Mouse (Mus musculus) R1 (cell line): ENCODE measurements around the gene E2f8.

ENCODE experiments used
- DNase-seq: peaks from one replicate; pipeline ENCODE4 v3.0.0-alpha.2; 2018; ENCODE audit warnings: low read depth, low spot score

The E2f8 gene

DNA sequence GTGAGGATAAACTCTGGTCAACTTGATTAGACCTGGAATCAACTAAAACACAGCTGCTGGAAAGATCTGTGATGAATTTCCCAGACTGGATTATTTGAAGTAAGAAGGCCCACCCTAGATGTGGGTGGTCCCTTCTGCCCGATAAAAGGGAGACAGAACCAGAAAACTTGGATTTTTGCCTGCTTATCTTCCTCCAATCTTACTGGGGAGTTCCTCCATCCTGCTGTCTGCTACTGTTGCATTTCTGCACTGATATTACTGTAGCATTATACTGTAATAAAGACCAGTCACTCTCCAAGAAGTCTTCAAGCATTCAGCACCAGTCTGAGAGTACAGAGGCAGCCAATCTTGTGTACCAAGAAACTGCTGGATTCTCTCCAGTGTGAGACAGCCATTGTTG lies 23.1 kb downstream of the E2f8 start:
- DNase-seq = no peak

DNA sequence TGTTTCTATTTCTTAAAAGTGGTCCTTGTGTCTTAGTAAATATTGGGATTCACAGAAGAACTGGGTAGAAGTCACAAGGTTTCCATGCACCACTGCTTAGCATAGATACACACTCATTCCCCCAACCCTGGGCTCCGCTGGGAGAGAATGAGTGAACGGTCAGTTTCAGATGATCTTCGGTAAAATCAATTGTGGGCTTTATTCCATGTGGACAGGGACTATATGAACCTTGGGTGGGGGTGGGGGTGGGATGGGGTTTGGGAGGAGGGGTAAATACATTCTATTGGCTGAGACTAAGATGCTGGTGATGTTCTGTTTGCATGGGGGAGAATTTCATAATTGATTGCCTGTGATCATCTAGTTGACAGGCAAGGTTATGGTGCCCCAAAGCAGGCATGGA lies 25.9 kb downstream of the E2f8 start:
- no peak for DNase-seq

DNA sequence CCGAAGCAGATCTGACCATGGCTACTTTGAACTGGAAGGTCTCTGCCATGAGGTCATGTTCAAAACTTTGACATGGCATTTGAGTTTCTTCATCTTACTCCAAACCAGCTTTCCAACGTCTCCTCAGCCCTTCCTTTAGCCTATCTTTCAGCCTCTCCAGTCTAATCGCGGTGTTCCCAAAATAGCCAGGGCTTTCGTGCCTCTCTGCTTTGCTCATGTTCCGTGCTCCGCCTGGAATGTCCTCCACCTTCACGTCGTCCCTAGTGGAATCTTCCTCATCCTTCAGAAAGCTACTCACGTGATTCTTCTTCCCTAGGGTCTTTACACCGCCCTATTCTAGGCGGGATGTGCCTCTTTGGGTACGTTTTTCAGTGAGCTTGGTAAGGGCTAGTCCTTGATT lies 27.9 kb downstream of the E2f8 start:
- no peak for DNase-seq

DNA sequence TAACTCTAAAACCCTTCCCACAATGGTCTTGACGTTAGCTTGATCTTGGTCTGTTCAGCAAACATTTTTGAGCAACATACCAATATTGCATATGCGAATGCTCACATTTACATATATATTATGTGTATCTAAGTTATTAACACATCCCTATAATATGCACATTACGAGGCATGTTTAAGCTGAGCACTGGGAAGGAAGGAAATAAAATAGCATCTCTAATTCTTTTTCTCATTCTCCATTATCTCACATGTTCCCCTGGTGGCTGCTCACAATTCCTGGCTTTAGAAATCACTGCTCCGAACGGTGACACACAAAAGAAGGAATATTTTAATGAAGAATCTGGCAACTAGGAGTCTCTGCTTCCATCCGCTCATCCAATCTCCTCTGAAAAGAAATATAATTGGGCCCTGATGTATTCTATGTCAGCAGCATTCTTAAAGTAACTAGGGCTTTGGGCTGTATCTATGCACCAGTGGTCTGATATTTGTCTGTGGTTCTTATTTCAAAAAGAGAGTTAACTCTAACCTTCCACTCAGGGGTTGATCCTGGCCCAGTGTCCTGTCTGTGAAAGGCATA lies 29.8 kb downstream of the E2f8 start:
- no peak for DNase-seq

DNA sequence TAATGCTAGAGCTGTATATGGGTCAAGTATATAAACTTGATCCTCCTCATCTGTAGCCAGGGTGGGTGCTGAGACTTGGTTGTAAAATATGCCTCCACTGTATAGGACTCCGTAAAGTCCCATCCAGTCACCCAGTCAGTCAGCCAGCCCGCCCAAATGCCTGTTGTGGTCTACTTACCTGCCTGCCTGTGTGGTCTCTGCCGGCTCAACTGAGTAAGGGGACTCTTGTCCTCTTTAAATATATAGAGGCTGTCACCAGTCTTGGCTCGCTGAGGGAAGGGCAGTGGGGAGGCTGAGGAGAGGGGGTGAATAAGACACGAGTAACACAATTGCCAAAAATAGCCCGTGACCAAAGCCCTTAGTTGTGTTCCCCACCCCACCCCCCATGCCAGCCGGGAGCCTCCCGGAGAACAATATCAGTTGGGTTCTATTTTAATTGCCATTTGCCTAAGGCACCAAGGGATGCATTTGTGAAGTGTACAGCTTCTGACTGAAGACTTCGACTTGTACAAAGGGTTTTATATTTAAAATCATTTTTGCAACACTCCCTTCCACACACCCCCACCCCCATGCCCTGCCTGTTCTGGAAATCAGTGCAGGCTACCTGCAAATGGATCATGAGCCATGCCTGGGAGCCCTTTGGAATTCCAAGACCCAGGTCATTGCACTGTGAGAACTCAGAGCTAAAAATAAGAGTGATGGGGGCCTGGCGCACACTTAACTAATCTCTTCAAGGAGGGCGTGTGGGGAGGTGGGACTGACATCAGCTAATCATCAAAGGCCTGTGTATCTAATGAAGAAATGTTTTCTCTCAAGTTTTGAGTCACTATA lies 33.4 kb downstream of the E2f8 start, which contains the start of gene Csrp3:
Gene Csrp3 (minus strand): TSS at position 214 of the 831 bp plus-strand sequence.
- no peak for DNase-seq

DNA sequence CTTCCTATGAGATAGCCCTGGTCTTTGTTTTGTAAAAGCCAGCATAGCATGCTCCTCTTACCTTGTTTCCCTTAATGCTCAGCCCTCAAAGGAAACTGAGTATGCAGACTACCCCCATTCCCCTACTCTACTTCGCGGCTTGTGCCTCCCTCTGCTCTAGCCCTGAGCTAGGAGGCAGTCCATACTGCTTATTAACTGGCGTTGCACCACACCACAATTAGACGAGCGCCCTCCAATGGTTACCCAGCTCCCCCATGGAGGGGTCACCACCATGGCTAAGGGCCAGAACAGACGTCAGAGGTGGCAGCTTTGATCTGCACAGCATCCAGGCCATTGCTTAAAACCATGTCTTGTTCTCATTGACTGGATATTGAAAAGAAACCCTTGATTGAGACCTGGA lies 34.6 kb downstream of the E2f8 start:
- no peak for DNase-seq

DNA sequence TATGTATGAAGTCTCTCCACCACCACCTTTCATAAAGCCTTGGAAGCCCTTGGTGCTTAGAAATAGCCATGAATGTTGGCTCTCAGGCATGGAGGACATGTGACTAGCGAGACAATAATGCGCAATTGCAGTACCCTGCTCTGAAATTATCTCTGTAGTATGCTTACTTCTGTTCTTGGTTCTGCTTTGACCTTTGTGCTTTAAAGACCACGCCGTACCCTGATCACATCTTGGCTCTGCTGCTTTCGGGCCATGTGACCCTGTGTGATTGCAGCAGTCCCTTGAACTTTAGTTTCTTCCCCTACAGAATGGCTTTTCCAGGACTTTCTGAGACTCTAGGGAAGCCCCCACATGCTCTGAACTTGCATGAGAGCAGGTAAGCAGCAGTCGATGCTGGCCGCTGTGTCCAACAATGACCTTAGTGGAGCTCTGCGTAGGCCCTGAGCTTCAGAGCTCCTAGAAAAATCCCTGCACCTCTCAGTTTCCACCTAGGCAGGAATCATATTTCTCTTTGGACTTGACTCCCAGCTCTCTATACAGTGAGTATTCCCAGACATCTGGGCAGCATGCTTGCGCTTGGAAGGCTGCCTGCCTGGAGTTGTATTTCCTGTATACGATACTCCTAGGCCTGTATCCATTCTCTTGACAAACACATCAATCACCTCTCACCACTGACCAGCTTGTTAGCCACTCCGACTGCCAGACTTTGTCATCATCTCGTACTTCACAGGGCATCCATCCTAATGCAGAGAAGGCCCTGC lies 36.0 kb downstream of the E2f8 start:
- DNase-seq = no peak

DNA sequence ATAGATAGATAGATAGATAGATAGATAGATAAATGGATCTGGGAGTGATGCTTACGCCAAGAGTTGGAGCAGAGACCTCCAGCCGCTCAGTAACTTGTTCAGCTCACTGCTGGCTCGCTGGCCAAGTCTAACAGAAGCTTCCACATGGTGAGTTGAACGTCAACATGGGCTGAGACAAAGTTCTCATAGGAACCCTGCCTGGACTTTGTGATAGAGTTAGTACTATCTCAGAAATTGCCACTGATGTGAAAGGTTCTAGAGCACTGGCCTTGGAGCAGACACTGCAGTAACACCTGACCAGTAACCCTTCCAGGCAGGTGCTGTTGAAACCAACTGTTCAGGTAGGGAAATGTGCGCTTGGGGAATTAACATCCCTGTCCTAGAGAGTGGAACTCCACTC lies 37.9 kb downstream of the E2f8 start:
- no peak for DNase-seq

DNA sequence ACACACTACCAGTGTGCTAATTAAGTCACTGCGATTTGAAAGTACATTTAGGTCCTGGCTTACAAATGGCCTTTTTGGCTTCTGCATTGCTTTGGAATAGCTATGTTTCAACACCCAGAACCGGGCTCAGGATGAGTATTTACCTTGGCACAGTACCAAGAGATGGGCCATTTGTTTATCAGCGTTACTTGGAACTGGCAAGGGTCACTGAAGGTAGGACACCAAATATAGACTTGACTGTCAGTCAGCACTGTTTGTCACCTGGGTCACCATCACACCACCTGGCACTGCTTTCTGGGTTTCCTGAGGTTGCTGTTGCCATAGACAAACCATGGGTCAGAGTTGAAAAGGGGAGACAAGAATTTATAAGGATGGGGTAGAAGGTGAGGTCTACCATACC lies 39.0 kb downstream of the E2f8 start:
- DNase-seq = no peak

DNA sequence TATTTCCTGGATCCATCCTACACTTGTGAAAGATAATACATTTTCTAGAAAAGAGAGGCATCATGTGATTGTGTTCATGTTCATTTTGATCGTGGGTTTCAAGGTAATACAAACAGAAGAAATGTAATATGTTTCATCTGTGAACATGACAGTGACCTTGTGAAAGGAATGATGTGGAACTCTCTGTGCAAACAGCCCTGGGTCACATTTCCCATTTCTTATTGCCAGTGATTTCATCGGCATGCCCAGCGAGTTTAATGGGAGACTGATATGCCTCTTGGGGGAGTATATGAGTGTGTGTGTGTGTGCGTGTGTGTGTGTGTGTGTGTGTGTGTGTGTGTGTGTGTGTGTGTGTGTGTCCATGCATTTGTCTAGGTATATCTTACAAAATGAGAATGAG lies 39.9 kb downstream of the E2f8 start:
- no peak for DNase-seq

DNA sequence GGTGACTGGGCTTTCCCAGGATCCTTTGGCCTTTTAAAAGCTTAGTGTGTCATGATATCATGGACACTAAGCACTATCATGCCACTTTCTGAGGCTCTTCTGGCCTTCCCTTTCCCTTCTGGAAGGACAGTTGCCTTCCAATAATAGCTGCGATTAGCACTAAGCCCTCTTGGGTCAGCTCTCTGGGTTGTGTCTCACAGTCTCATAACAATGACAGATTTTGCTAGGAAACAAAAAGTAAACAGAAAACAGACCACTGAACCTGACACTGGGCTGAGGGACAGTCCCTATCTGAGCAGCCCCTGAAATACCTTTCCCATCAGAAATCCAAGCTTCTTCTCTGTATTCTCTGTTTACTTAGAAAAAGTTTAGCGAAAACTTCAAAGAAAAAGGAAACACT lies 40.9 kb downstream of the E2f8 start:
- no peak for DNase-seq

DNA sequence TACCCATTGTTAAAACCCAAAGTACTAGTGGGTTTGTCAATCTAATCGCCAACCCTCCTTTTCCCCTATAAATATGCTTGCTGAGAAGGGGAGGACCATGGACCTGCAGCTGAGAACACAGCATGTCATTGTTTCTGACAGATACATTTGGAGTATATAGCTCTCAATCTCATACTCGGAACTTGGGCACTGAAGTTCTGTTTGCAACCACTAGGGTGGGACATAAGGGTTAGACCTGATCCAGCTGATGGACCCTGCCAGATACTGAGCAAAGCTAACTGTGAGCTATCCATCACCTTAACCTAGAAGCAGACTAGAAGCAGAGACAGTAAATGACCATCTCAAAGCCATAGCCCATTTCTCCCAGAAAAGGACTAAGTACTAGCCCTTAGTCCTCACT lies 43.0 kb downstream of the E2f8 start:
- DNase-seq = peak; percentile 17

DNA sequence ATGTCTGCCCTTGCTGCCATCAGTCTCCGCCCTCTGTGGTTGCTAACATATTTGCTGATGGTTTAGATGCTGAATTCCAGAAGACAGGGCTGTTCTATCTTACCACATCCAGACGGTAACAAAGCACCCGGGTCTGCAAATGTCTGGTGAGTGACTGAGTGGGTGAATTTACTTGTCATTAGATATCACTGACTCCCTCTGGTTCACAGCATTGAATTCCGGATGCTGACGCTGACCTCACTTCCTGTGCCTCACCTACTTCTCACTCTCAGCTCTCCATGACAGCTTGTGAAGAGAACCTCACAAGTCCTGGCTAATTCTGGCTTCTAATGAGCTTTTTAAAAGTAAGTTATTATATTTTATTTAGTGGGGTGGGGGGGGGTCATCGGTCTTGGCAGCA lies 44.4 kb downstream of the E2f8 start:
- DNase-seq = no peak

DNA sequence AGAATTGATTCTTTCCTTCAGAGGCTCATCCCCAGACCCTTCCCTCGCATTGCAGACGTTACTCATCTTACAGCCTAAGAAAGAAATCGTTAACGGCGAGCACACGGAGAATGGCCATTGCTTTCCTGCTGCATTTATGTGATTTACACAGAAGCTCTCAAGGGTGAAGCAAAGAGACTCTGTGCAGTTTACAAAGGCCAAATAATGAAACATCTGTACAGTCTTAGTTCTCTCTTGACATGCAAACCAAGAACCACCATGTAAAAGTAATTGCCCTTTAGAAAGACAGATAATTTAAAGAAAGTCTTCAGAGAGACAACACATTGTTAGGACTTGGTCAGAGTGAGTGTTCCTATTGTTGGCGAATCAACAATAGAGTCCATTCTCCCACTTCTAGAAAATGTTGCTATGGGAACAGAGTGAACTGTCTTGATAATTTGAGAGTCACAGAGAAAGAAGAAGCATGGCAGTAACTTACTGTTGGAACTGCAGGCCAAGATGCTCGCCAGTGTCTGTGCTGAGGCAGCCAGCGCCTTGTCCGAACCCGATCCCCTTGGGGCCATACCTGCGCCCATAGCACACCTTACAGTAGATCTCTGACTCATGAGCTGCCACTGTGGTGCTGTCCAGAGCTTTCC lies 46.3 kb downstream of the E2f8 start:
- peak; percentile 62 for DNase-seq

DNA sequence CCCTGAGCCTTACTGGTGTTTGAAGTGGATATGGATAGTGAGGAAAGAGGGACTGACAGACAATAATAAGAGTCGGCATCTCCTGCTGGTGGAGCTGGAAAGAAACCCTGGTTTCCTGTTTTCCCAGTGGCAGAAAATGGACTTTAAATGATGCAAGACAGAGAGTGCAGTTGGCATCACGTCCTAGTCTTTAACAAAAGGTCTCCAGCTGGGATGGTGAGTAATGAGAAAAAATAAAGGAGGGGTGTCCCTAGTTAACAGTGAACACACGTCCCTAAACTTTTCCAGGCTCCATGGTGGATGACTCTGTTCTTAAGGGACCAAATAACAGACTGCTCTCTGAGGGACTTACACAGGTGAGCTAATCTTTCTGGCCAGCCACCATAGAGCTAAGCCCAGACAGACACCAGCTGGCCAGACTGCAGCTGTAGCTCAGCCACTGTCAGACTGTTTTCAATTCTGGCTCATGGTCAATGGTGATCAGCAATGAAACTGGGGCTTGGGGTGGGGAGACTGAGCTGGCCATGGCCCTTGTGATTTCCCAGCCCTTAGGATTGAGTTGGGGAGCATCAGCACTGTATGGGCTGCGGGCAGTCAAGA lies 46.9 kb downstream of the E2f8 start:
- DNase-seq = no peak

DNA sequence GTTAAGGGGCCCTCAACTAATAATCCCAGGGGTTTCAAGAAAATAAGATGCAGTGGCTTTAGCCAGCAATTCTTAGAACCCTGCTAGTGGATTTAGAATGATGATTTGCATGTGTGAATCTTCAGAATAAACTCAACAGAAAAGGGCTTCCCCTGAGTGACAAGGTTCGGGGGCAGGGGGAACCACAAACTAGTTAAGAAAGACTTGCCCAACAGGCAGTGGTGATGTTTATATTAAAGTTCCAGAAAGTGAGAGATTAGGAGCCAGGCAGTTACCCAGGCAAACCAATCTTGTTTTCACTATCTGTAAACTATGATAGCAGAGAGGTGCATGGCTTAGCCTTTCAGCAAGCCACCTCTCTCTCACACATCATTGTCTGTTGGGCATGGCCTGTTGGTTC lies 48.7 kb downstream of the E2f8 start:
- no peak for DNase-seq

DNA sequence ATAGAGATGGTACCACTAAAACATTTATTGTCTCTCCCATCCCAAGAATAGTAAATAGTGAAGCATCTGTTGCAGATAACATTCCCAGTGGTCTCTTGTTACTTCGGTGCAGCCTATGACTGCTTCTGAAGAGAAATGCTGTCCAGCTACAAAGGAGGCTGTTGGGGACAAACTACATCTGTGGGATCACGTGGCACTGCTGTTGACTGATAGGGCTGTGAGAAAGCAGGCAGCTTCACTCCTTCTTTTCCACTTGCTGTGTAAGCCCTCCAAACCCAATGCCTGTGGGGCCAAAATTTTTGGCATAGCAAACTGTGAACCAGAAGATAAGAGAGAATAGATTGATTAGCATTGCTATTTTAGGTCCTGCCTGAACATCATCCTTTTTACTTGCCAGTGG lies 51.0 kb downstream of the E2f8 start:
- no peak for DNase-seq

DNA sequence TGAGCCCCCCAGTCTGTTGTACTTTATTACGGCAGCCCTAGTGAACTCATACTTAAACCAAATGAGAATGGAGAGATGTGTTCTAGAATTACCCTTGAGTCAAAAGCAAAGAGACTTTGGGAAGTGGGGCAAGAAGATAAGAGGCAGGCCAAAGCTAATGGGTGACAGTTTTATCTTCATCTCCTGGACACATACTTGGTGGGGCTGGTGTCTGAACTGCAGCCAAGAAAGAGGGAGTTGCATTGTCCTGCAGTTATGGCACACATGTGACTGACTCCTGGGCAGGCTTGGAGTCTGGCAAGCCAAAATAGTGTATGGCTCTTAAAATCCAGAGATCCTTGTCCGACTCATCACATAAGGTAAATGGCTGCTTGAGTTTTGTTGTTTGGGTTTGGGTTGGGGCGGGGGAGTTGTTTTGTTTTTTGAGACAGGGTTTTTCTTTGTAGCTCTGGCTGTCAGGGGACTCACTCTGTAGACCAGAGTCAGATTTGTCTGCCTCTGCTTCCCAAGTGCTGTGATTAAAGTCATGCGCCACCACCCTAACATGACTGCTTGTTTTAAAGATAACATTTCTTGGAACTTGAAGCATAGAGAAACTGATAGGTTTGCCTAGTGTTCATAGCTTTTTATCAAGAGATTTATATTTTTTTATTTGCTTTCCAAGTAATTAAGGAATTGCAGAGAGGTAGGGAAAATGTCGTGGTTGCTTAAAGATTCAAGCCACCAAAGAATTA lies 52.1 kb downstream of the E2f8 start:
- no peak for DNase-seq

DNA sequence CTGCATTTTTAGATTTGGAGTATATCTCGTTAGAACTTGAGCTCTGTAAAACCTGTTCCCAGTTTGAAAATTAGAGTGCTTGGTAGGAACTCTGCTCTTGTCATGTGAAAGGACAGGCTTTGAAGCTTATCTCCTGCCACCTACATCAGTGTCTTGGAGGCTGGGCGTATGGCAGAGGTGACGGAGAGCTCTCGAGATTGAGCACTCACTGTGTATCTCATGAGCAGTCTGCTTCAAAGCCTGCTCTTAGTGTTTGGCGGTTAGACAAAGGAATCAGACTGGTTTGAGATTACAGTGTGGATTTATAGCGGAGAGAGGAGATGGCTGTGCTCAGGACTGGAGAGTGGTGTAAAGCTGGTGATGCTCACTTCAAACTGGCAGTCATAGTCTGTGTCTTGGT lies 56.2 kb downstream of the E2f8 start:
- no peak for DNase-seq

DNA sequence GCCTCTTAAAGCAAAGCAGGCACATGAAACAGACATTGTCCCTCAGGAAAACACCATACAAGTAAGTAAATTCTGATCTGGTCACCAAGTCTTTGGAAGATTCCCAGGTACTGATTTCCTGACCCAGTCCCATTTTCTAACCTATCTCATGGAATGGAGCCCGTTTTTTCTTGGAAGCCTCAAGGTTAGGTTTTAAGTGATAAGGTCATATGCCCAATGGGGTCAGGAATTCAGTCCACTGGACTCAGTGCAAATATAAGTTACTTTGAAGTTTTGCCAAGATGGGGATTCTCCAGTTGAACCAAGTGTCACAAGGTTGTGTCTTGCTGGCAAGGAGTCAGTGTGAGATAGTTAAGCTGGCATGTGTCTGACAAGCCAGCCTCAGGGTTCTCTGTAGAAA lies 56.7 kb downstream of the E2f8 start:
- no peak for DNase-seq

DNA sequence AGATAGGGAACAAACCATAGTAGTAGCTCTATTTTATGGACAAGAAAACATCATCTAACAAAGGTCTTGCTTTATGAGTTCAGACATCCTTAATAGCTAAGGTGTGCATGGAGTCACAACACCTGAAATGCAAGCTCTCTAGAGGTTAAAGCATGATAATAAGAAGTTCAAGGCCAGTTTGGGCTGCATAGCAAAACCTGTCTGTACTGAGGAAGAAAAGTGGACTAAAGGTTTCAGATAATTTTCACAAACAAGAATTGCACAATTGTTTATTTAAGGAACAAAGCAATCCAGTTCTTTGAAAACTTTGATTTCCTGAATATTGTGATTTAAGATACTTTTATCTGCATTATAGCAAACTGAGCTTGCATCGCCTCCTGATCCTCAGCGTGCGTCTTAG lies 57.8 kb downstream of the E2f8 start:
- DNase-seq = no peak
